Mouse (Mus musculus): Measurements from ENCODE around the gene Mxra8.

DNA sequence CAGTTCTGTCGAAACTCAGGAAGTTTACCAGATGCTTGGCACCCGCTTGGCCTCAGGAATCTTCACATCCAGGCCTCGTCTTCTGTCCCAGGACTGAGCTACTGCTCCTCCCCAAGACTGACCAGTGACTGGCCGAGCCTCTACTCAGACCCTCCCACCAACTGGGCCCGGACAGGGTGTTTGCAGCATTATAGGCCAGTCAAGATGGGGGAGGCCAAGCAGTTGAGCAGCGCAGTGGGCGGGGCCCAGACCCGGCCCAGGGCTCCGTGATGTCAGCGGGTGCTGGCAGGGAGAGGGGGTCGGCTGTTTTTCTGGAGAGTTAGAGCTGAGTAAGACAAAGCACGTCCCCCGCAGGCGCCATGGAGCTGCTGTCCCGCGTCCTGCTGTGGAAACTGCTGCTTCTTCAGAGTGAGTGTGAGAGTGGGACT lies at the start of gene Mxra8:
- TF ChIP-seq EP300 (IDR thresholded peaks at IDR 0.05) (peak; percentile 31; the same call in 1 of the 2 replicates), CTCF (IDR thresholded peaks at IDR 0.05) (no peak)

Data from lung, postnatal 0 days (tissue).